Mouse (Mus musculus): ENCODE data around the gene Castor1. TPM values are rescaled to one million over a fixed set of nuclear protein-coding genes. Genes with fewer than 3 reads are reported as not detected.

Castor1 gene
- 4.5 TPM for polyA plus RNA-seq (2015; fragmentation: Illumina TruSeq; extraction: RNeasy Lipid Tissue Mini Kit (QIAGEN cat#74804); ENCODE audit: low read depth, low replicate concordance)

DNA sequence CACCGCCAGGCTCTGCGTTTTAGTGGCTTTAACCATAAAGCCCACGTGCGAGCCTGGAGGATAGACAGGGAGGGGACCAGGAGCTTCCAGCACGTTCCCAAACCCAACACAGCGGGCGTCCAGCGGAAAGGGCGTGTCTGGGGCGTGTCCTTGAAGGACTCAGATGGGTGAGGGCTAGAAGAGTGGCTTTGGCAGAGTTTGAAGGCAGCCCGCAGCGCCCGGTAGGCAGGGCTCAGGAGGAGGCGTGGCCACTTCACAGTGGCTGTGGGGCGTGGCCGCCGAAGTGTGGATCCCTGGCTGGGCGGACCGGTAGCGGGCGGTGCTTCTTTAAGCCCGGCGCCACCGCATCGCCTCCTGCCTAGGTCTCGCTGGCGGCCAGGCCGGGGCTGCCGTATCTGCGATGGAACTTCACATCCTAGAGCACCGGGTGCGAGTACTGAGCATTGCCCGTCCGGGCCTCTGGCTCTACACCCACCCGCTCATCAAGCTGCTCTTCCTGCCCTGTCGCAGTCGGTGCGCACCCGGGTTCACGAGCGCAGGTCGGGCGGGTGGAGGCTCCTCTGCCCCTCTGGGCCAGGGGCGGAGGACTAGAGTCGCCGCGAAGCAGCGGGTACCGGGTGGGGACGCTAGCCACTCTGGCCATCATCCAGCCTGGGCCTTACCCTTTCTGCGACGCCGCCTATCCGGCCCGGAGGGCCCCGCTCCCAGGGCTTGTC lies at the start of gene Castor1:
TSS of gene Castor1 (plus strand) at position 312 of the 716 bp plus-strand sequence.

DNA sequence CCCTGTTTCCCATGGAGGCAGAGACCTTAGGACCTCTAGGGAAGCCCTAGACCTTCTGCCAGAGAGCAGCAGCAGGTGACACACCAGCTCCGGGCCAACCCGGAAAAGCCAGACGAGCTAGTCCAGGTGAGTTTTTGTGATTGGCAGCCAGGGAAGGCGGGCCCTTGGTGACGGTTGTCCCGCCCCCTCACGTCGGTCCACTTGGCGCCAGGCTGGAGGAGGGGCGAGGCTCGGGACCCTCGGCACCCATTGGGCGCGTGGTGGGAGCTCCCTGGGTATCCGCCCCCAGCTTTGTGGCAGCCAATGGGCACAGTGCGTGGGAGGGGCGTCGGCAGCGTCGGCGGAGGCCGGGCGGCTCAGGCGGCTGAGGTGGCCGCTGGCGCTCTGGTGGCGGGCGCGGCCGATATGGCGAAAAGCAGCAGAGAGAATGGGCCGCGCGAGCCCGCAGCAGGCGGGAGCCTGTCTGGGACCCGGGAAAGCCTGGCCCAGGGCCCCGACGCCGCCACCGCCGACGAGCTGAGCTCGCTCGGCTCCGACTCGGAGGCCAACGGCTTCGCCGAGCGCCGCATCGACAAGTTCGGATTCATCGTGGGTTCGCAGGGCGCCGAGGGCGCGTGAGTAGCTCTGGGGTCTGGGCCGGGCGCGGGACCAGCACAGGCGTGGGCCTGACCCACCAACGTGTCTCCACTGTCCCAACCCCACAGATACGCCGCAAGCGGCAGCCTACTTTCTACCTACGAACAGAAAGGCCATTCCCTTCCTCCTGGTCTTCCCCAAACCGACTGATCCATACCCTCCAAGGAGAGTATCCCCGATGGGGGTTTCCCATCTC lies 31.3 kb upstream of the Castor1 start, which contains the start of gene Tbc1d10a:
TSS of gene Tbc1d10a (plus strand) at position 304 of the 832 bp plus-strand sequence.

DNA sequence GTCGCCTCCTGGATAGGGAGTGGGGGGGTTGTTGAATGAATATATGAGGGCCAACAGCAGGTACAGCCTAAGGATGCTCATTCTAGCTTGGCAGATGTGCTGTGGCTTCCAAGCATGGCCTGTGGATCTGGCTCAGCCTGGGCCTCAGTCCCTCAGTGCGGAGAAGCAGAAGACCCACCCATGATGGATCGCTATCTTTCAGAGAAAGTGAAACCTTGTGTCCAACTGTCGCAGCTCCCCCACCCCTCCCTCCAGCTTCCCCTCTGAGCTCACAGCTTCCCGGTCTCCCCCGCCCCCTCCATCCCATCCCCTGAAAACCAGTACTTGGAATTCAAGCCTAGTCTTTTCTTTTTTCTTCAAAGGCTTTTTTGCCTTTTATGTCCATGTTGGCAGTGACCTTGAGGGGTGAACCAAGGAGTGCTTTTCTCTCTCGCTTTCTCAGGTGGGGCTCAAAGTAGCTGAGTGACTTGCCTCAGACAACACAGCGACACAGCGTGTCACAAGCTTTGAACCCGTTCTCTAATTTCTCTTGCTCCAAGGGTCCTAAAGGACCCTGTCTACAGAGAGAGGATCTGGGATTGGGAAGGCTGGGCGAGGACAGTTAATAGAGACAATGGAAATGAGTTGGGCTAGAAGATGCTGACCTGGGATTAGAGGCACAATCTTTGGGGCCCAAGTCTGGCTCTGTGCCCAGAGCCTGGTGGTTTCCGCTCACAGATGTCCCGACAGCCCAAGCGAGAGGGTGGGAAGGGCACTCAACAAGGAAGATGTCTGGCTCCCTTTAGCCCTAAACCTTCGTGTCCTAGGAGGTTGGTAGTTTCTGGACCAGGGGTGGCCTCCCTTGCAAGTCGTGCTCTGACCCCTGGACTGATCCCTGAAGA lies 17.9 kb downstream of the Castor1 start, which contains the start of gene Osm:
TSS of gene Osm (plus strand) at position 756 of the 881 bp plus-strand sequence.

DNA sequence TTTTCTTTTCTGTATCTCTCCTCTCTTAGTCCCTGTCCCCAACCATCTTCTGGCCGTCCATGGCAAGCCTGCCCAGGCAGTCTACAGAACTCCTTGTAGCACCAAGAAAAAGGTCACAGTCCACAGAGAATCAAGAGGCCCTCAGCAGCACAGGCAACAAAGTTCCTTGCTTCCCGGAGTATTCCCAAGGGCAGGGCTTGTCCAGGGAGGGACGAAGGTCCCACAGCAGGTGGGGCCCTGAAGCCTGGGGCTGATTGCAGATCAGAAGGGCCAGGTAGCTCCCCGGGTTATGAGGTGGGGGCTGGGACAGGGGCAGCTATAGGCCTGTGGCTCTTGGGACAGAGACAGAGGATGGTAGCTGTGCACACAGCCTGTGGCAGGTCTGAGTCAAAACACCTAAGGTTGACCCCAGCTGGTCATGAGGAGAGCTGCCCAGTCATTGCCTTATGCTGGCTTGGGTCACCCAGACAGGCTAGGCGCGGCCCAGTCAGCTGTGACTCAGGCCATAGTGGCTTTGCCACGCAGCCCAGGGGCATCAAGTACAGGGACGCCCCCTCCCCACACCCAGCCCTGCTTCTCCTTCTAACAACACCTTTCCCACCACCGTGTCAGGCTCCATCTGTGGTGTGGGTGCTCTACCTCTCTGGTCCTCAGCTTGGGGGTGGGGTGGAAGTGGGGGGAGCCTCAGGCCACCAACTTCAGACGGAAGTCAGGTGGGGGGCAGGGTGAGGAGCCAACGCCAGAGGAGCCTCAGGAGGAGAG lies 39.0 kb downstream of the Castor1 start, which contains the start of gene Lif:
TSS of gene Lif (plus strand) at position 712 of the 762 bp plus-strand sequence.

Other genes with a start within 250 kb of the Castor1 start
- gene 4930556J24Rik, start 241.4 kb upstream of the Castor1 start, polyA plus RNA-seq (2015; fragmentation: Illumina TruSeq; extraction: RNeasy Lipid Tissue Mini Kit (QIAGEN cat#74804); ENCODE audit: low read depth, low replicate concordance), result not detected
- gene Gal3st1, start 234.6 kb upstream of the Castor1 start, polyA plus RNA-seq (2015; fragmentation: Illumina TruSeq; extraction: RNeasy Lipid Tissue Mini Kit (QIAGEN cat#74804); ENCODE audit: low read depth, low replicate concordance), result 15.2 TPM
- 1.8 TPM for gene Sec14l4, start 186.8 kb upstream of the Castor1 start, polyA plus RNA-seq (2015; fragmentation: Illumina TruSeq; extraction: RNeasy Lipid Tissue Mini Kit (QIAGEN cat#74804); ENCODE audit: low read depth, low replicate concordance)
- gene Sec14l3, start 153.4 kb upstream of the Castor1 start, polyA plus RNA-seq (2015; fragmentation: Illumina TruSeq; extraction: RNeasy Lipid Tissue Mini Kit (QIAGEN cat#74804); ENCODE audit: low read depth, low replicate concordance), result 0.80 TPM
- gene Mtfp1, start 122.8 kb upstream of the Castor1 start, polyA plus RNA-seq (2015; fragmentation: Illumina TruSeq; extraction: RNeasy Lipid Tissue Mini Kit (QIAGEN cat#74804); ENCODE audit: low read depth, low replicate concordance), result 122 TPM
- gene Sec14l2, start 94.8 kb upstream of the Castor1 start, polyA plus RNA-seq (2015; fragmentation: Illumina TruSeq; extraction: RNeasy Lipid Tissue Mini Kit (QIAGEN cat#74804); ENCODE audit: low read depth, low replicate concordance), result 44.6 TPM
- gene Rnf215, start 83.0 kb upstream of the Castor1 start, polyA plus RNA-seq (2015; fragmentation: Illumina TruSeq; extraction: RNeasy Lipid Tissue Mini Kit (QIAGEN cat#74804); ENCODE audit: low read depth, low replicate concordance), result 32.2 TPM
- 15.1 TPM for gene Ccdc157, start 57.9 kb upstream of the Castor1 start, polyA plus RNA-seq (2015; fragmentation: Illumina TruSeq; extraction: RNeasy Lipid Tissue Mini Kit (QIAGEN cat#74804); ENCODE audit: low read depth, low replicate concordance)
- gene Sf3a1, start 57.9 kb upstream of the Castor1 start, polyA plus RNA-seq (2015; fragmentation: Illumina TruSeq; extraction: RNeasy Lipid Tissue Mini Kit (QIAGEN cat#74804); ENCODE audit: low read depth, low replicate concordance), result 38.7 TPM
- gene Tbc1d10a, start 31.4 kb upstream of the Castor1 start, polyA plus RNA-seq (2015; fragmentation: Illumina TruSeq; extraction: RNeasy Lipid Tissue Mini Kit (QIAGEN cat#74804); ENCODE audit: low read depth, low replicate concordance), result 30.6 TPM
- not detected for gene Osm, start 18.2 kb downstream of the Castor1 start, polyA plus RNA-seq (2015; fragmentation: Illumina TruSeq; extraction: RNeasy Lipid Tissue Mini Kit (QIAGEN cat#74804); ENCODE audit: low read depth, low replicate concordance)
- gene Lif, start 39.3 kb downstream of the Castor1 start, polyA plus RNA-seq (2015; fragmentation: Illumina TruSeq; extraction: RNeasy Lipid Tissue Mini Kit (QIAGEN cat#74804); ENCODE audit: low read depth, low replicate concordance), result 0.37 TPM
- not detected for gene Hormad2, start 222.9 kb downstream of the Castor1 start, polyA plus RNA-seq (2015; fragmentation: Illumina TruSeq; extraction: RNeasy Lipid Tissue Mini Kit (QIAGEN cat#74804); ENCODE audit: low read depth, low replicate concordance)

Measured in brain, adult 10 weeks (tissue).